Mouse (Mus musculus): ENCODE results near the gene Ilk. TPM values are rescaled to one million over a fixed set of nuclear protein-coding genes. Genes with fewer than 3 reads are reported as not detected.

Ilk gene
- polyA plus RNA-seq, 1 experiment from 2014 or later = 352 TPM

DNA sequence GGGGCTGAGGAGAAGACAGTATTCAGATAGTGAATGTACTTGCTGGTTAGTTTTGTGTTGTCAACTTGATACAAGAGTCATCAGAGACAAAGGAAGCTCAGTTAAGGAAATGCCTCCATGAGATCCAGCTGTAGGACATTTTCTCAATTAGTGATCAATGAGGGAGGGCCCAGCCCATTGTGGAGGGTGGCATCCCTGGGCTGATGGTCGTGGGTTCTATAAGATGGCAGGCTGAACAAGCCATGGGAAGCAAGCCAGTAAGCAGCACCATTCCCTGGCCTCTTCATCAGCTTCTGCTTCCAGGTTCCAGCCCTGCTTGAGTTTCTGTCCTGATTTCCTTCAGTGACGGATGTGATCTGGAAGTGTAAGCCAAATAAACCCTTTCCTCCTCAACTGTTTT is 11.4 kb downstream of the Ilk start:
- Histone ChIP-seq H3K4me1 (peaks cover 12% of the 10 kb centered on the region), H3K36me3 (peaks cover 12% of the 10 kb centered on the region), H3K4me2 (no peak overlapping the region), H3K9ac (no peak overlapping the region), H3K9me3 (no peaks in the 10 kb centered on the region), H3K27me3 (replicated peaks) (no peaks in the 10 kb centered on the region), H3K4me3 (replicated peaks) (no peak overlapping the region), H3K27ac (no peak overlapping the region)
- WGBS = 82% methylated on average over 2 of the region's 2 CpGs
- ATAC-seq (ENCODE audit: insufficient read depth, low FRiP score, low read depth) = no peak

GRCm38 (mm10) chr7:105751491-105752433 is 15.4 kb downstream of the Ilk start, which contains the start of gene Tpp1:
Gene Tpp1 (minus strand): TSS chr7:105752235.
- peaks cover 38% of the 10 kb centered on the region for H3K36me3 ChIP-seq
- 21% methylated on average over 20 of the region's 20 CpGs for WGBS
- no peaks in the 10 kb centered on the region for H3K27me3 ChIP-seq (replicated peaks)
- H3K27ac ChIP-seq = peak within 1 kb of the TSS; percentile 65
- H3K9ac ChIP-seq = peak within 1 kb of the TSS; percentile 60
- peak within 1 kb of the TSS; percentile 68 for H3K4me3 ChIP-seq (replicated peaks)
- H3K4me1 ChIP-seq = peaks cover 5% of the 10 kb centered on the region
- ATAC-seq (ENCODE audit: insufficient read depth, low FRiP score, low read depth) = peak; percentile 93
- H3K4me2 ChIP-seq = peak within 1 kb of the TSS; percentile 79
- H3K9me3 ChIP-seq = no peaks in the 10 kb centered on the region

DNA sequence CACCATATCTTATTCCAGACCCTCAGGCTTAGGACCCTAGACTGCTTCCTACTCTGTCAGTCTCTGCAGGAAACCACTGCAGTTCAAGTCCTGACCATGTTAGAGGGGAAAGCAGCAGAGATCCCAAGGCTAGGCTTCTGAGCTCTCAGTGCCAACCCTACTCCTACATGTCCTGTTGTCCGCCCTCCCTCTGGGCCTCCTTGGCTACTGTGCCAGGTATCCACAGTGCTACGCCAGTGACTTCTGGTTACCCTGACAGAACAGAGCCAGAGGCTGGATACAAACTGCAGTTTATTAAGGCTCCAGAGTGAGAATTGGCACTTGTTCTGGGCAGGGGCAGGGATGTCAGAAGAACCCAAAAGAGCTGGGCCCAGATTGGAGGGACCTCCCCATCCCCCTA is 16.3 kb downstream of the Ilk start:
- Histone ChIP-seq H3K4me2 (no peak overlapping the region), H3K27me3 (replicated peaks) (no peaks in the 10 kb centered on the region), H3K4me3 (replicated peaks) (no peak overlapping the region), H3K9me3 (no peaks in the 10 kb centered on the region), H3K27ac (no peak overlapping the region), H3K36me3 (peaks cover 36% of the 10 kb centered on the region), H3K9ac (no peak overlapping the region), H3K4me1 (peaks cover 5% of the 10 kb centered on the region)
- no peak for ATAC-seq (ENCODE audit: insufficient read depth, low FRiP score, low read depth)
- 92% methylated on average over 2 of the region's 2 CpGs for WGBS

- WGBS = 91% methylated on average over 10 of the region's 10 CpGs
- H3K9me3 ChIP-seq = no peaks in the 10 kb centered on the region
- no peak overlapping the region for H3K4me2 ChIP-seq
- no peak overlapping the region for H3K4me3 ChIP-seq (replicated peaks)
- H3K27ac ChIP-seq = no peak overlapping the region
- H3K27me3 ChIP-seq (replicated peaks) = no peaks in the 10 kb centered on the region
- peaks cover 5% of the 10 kb centered on the region for H3K4me1 ChIP-seq
- H3K36me3 ChIP-seq = peaks cover 41% of the 10 kb centered on the region
- ATAC-seq (ENCODE audit: insufficient read depth, low FRiP score, low read depth) = no peak
- H3K9ac ChIP-seq = no peak overlapping the region
Measured at GRCm38 (mm10) chr7:105753281-105753680, 16.9 kb downstream of the Ilk start.

- no peak overlapping the region for H3K9ac ChIP-seq
- no peak overlapping the region for H3K27ac ChIP-seq
- H3K4me2 ChIP-seq = peak overlapping the region; percentile 57
- no peaks in the 10 kb centered on the region for H3K9me3 ChIP-seq
- H3K4me1 ChIP-seq = no peaks in the 10 kb centered on the region
- WGBS = 48% methylated on average over 51 of the region's 51 CpGs
- ATAC-seq (ENCODE audit: insufficient read depth, low FRiP score, low read depth) = peak; percentile 28; the same call in 1 of the 2 replicates
- 0 out of 2 replicates have a peak, but pooled peaks cover 5% of the 10 kb centered on the region for H3K27me3 ChIP-seq (replicated peaks)
- peaks cover 50% of the 10 kb centered on the region for H3K36me3 ChIP-seq
- peak overlapping the region; percentile 27 for H3K4me3 ChIP-seq (replicated peaks)
Measured at GRCm38 (mm10) chr7:105761813-105762484, 25.6 kb downstream of the Ilk start.

DNA sequence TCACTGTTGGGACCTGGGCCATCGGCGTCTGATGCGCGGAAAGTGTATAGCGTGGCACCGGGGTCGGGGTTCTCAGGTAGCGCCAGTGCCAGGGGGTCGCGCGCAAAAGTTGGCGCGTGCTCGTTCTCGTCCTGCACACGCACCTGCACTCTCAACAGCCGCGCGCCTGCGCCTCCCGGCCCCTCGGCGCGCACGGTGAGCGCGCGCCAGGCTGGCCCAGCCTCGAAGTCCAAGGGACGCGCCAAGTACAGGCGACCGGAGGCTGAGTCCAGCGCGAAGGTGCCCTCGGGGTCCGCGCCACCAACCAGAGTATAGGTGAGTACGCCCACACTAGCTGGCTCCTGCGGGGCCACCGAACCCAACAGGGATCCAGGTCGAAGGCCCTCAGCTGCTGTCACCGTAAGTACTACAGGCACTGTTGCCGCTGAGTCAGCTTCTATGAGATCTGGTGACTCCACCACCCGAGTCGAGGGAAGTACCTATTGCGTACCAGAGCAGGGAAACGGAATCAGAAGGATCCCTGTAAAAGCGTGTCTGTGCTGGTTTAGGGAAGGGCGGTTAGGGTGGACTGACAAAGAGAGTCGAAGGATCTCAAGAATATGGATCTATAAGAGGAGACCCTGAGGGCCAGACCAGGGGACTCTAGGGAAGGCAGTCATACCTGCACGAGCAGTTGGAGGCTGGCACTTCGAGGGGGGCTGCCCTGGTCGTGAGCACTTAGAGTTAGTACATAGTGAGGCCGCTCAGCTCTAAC is 26.3 kb downstream of the Ilk start:
- H3K9ac ChIP-seq = no peak overlapping the region
- peaks cover 2% of the 10 kb centered on the region; the same call in 1 of the 2 replicates for H3K4me1 ChIP-seq
- 0 out of 2 replicates have a peak, but pooled peaks cover 5% of the 10 kb centered on the region for H3K27me3 ChIP-seq (replicated peaks)
- no peaks in the 10 kb centered on the region for H3K9me3 ChIP-seq
- H3K4me2 ChIP-seq = peak overlapping the region; percentile 57
- ATAC-seq (ENCODE audit: insufficient read depth, low FRiP score, low read depth) = no peak
- H3K27ac ChIP-seq = no peak overlapping the region
- 46% methylated on average over 55 of the region's 55 CpGs for WGBS
- H3K36me3 ChIP-seq = peaks cover 50% of the 10 kb centered on the region
- peak overlapping the region; percentile 27 for H3K4me3 ChIP-seq (replicated peaks)

GRCm38 (mm10) chr7:105764331-105764730 is 27.9 kb downstream of the Ilk start:
- Histone ChIP-seq H3K4me2 (no peak overlapping the region), H3K4me3 (replicated peaks) (no peak overlapping the region), H3K27ac (no peak overlapping the region), H3K36me3 (peaks cover 44% of the 10 kb centered on the region), H3K4me1 (peaks cover 7% of the 10 kb centered on the region), H3K27me3 (replicated peaks) (0 out of 2 replicates have a peak, but pooled peaks cover 5% of the 10 kb centered on the region), H3K9me3 (no peaks in the 10 kb centered on the region), H3K9ac (no peak overlapping the region)
- WGBS = 94% methylated on average over 11 of the region's 11 CpGs
- ATAC-seq (ENCODE audit: insufficient read depth, low FRiP score, low read depth) = no peak

DNA sequence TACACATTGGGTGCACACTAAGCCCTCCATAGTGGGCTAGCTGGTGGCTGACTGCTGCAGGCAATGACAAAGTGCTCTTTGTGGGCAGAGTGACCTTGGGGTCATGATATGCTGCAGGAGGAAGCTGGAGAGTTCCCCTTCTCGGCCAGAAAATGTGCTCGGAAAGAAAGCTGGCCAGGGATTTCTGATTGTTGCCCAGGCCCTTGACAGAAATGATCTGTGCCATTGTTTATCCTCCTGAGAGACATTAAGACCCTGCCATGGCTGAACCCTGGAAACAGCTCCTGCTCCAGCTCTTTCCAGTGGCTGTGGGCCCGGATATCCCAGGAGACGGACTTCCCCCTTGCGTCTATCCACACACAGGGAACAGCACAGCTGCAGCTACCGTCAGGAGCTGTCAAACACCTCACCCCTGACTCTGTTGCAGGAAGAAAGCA is 31.4 kb downstream of the Ilk start:
- peak; percentile 38; the same call in 1 of the 2 replicates for ATAC-seq (ENCODE audit: insufficient read depth, low FRiP score, low read depth)
- 16% methylated on average over 6 of the region's 6 CpGs for WGBS
- H3K4me3 ChIP-seq (replicated peaks) = no peak overlapping the region
- peaks cover 11% of the 10 kb centered on the region for H3K4me1 ChIP-seq
- no peak overlapping the region for H3K4me2 ChIP-seq
- H3K9me3 ChIP-seq = no peaks in the 10 kb centered on the region
- H3K27me3 ChIP-seq (replicated peaks) = no peaks in the 10 kb centered on the region
- peaks cover 35% of the 10 kb centered on the region for H3K36me3 ChIP-seq
- peak overlapping the region; percentile 48 for H3K27ac ChIP-seq
- H3K9ac ChIP-seq = no peak overlapping the region

DNA sequence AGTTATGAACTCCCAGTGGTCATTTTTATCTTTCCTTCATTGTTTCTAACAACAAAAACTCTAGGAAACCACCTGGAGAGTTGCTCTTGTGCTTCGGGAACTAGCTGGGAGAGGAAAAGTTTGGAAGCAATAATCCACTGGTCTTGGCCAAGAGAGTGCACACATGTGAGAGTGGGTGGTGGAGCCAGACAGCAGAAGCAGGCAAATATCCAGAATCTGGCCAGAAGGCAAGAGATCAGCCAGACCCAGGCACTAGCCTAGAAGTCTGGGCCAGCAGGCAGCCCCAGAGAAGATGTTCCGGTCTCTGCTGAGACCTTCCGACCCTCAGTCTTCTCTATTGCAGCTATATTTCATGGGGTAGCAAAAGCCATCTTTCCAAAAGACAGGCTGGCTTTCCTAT is 33.6 kb downstream of the Ilk start:
- H3K4me1 ChIP-seq = peaks cover 15% of the 10 kb centered on the region
- no peak overlapping the region for H3K4me3 ChIP-seq (replicated peaks)
- WGBS = 69% methylated on average over 3 of the region's 3 CpGs
- peaks cover 19% of the 10 kb centered on the region for H3K36me3 ChIP-seq
- no peak overlapping the region for H3K9ac ChIP-seq
- H3K9me3 ChIP-seq = no peaks in the 10 kb centered on the region
- H3K27ac ChIP-seq = no peak overlapping the region
- ATAC-seq (ENCODE audit: insufficient read depth, low FRiP score, low read depth) = no peak
- no peak overlapping the region for H3K4me2 ChIP-seq
- H3K27me3 ChIP-seq (replicated peaks) = no peaks in the 10 kb centered on the region

GRCm38 (mm10) chr7:105772331-105772730 is 35.9 kb downstream of the Ilk start:
- Histone ChIP-seq H3K9me3 (no peaks in the 10 kb centered on the region), H3K27me3 (replicated peaks) (no peaks in the 10 kb centered on the region), H3K9ac (no peak overlapping the region), H3K27ac (no peak overlapping the region), H3K36me3 (peaks cover 10% of the 10 kb centered on the region; the same call in 1 of the 2 replicates), H3K4me3 (replicated peaks) (no peak overlapping the region), H3K4me1 (peaks cover 28% of the 10 kb centered on the region), H3K4me2 (no peak overlapping the region)
- ATAC-seq (ENCODE audit: insufficient read depth, low FRiP score, low read depth) = no peak
- WGBS = 97% methylated on average over 15 of the region's 15 CpGs

- H3K4me1 ChIP-seq = peaks cover 28% of the 10 kb centered on the region
- 82% methylated on average over 5 of the region's 5 CpGs for WGBS
Measured at GRCm38 (mm10) chr7:105773041-105773440, 36.6 kb downstream of the Ilk start.

More at GRCm38 (mm10) chr7:105773041-105773440, 36.6 kb downstream of the Ilk start:
- H3K27ac ChIP-seq = no peak overlapping the region
- no peak overlapping the region for H3K4me3 ChIP-seq (replicated peaks)
- H3K4me2 ChIP-seq = no peak overlapping the region
- H3K27me3 ChIP-seq (replicated peaks) = no peaks in the 10 kb centered on the region
- no peak for ATAC-seq (ENCODE audit: insufficient read depth, low FRiP score, low read depth)
- no peak overlapping the region for H3K9ac ChIP-seq
- no peaks in the 10 kb centered on the region for H3K9me3 ChIP-seq
- H3K36me3 ChIP-seq = peaks cover 10% of the 10 kb centered on the region; the same call in 1 of the 2 replicates

All from stomach, embryonic 15.5 days (tissue).